Mouse (Mus musculus) effector memory CD4-positive, alpha-beta T cell, adult 7 months (primary cell): Measurements from ENCODE around the gene Fancm. TPM values are rescaled to one million over a fixed set of nuclear protein-coding genes. Genes with fewer than 3 reads are reported as not detected.

Experiments used
- polyA plus RNA-seq: library from polyadenylated mRNA; unstranded; fragments of 100-300 nt; shearing (Covaris generic); gene quantifications from one replicate; pipeline ENCODE4 v1.2.1, GENCODE M21; 2017

Fancm gene
- polyA plus RNA-seq: 12.2 TPM

GRCm38 (mm10) chr12:65075085-65075732, at the start of gene Fancm:
Gene Fancm, plus strand, starts transcription at chr12:65075603.

GRCm38 (mm10) chr12:65036190-65036870, 39.1 kb upstream of the Fancm start, which contains the start of gene Prpf39:
Gene Prpf39, plus strand, starts transcription at chr12:65036333.

GRCm38 (mm10) chr12:65073611-65074178, 1.7 kb upstream of the Fancm start, which contains the start of gene Fkbp3:
Gene Fkbp3, minus strand, starts transcription at chr12:65074007.

GRCm38 (mm10) chr12:65172021-65172951, 96.9 kb downstream of the Fancm start, which contains the start of gene Mis18bp1:
Gene Mis18bp1, minus strand, starts transcription at chr12:65172604.

Other genes starting within 250 kb of the Fancm start
- gene Gm527, start 157.7 kb upstream of the Fancm start, polyA plus RNA-seq: 21.6 TPM
- 20.6 TPM for gene Klhl28, start 110.1 kb upstream of the Fancm start, polyA plus RNA-seq
- 43.0 TPM for gene Togaram1, start 109.8 kb upstream of the Fancm start, polyA plus RNA-seq
- gene Prpf39, start 39.3 kb upstream of the Fancm start, polyA plus RNA-seq: 75.0 TPM
- 207 TPM for gene Fkbp3, start 1.6 kb upstream of the Fancm start, polyA plus RNA-seq
- 0.62 TPM for gene Mis18bp1, start 97.0 kb downstream of the Fancm start, polyA plus RNA-seq
- gene Wdr20rt, start 149.9 kb downstream of the Fancm start, polyA plus RNA-seq: 0.49 TPM